Mouse (Mus musculus) kidney, adult 18-20 months (tissue): Measurements from ENCODE around the gene Zfp281.

Source experiments
- DNase-seq: peaks from one replicate; pipeline ENCODE4 v3.0.0; 2021

The Zfp281 gene

DNA sequence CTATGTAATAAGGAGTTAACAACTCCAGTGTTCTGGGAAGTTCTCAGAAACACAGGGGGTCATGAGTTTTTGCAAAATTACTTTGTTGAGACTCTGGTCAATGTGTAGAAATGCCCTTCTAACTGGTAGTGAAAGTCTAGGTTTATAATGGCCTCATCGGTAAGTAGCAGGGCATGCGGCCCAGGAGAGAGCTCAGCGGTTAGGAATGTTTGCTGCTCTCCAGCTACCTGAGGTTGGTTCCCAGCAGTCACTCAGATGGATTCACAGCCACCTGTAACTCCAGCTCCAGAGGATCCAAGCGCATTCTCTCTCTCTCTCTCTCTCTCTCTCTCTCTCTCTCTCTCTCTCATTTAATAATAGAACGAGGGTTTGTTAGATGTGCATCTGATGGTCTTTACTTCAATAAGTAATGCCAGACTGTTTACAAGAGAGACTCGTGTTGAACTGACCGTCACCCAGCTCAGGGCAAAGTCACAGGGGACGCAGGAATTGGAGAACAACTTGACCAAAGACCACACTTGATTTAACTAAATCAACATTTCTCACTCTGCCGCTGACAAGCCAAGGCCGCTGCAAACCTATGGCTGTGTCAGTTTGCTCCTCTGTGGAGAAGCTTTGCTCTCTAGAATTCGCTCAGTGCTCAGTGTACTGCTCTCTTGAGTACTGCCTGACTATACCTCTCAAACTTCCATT is 9.8 kb upstream of the Zfp281 start:
- DNase-seq: no peak

DNA sequence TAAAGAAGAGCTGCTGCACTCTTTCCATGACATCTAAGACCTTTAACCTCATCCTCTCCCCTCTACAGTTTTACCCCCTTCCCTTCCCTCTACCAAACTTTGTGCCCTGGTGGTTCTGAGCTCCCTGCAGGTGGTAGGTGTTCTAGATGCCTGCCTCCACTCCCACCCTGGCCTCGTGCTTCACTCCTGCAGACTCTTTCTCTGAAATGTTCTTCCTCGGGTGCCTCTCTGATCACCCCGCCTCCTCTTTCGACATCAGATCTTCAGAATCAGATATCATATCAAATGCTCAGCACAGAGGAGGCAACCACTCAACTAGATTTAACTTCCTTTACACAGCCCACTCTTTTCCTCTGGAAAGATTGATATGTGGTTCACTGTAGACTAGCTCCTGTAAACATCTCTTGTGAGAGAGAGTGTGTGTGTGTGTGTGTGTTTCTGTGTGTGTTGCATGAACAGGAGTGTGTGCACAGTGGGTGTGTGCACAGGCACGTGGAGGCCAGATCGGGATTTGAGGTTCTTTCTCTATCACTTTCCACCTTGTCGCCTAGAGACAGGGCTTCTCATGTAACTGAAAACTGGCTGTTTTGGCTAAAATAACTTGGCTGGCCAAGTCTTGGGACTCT is 7.4 kb upstream of the Zfp281 start:
- no peak for DNase-seq

DNA sequence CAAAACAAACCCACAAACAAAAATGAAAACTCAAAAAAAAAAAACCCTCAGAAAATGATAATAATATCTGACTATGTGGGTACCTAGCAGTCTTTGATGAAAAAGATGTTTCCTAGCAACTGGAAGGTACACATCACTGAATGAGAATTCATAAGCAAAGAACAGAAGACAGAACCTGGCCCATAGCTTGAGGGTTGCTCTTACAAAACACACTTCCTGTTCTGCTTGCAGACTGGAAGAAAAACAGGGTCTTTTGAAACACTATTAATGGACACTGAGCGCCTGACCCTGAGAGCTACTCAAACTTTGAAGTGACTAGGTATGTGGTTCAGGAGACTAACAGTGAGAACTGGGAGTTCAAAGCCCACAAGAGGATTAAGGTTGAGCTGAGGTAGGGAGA is 6.1 kb upstream of the Zfp281 start:
- DNase-seq: no peak

DNA sequence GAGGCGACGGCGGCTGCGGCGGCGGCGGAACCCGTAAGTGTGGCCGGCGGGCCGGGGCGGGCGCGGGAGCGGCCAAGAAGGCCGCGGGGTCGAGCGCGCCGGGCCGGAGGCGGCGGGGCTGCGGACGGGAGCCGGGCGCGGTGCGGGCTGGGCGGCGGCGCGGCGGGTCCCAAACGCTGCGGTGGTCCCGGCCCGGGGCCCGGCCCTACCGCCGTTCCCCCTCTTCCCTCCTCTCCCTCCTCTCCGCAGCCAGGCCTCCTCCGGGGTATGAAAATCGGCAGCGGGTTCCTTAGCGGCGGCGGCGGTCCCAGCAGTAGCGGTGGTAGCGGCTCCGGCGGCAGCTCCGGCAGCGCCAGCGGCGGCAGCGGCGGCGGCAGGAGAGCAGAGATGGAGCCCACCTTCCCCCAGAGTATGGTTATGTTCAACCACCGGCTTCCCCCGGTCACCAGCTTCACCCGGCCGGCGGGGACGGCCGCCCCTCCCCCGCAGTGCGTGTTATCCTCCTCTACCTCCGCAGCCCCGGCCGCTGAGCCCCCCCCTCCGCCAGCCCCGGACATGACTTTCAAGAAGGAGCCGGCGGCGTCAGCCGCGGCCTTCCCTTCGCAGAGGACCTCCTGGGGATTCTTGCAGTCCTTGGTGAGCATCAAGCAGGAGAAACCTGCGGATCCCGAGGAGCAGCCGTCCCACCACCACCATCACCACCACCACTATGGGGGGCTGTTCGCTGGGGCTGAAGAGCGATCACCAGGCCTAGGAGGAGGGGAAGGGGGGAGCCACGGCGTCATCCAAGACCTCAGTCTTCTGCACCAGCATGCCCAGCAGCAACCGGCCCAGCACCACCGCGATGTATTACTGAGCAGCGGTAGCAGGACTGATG is 556 bp downstream of the Zfp281 start:
- peak; percentile 60 for DNase-seq

DNA sequence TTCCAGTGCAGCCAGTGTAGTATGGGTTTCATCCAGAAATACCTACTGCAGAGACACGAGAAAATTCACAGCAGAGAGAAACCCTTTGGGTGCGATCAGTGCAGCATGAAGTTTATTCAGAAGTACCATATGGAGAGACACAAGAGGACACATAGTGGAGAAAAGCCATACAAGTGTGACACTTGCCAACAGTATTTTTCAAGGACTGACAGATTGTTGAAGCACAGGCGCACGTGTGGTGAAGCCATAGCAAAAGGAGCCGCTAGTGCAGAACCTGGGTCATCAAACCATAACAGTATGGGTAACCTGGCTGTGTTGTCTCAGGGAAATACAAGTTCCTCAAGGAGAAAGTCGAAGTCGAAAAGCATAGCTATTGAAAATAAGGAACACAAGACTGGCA is 1.4 kb downstream of the Zfp281 start:
- no peak for DNase-seq

DNA sequence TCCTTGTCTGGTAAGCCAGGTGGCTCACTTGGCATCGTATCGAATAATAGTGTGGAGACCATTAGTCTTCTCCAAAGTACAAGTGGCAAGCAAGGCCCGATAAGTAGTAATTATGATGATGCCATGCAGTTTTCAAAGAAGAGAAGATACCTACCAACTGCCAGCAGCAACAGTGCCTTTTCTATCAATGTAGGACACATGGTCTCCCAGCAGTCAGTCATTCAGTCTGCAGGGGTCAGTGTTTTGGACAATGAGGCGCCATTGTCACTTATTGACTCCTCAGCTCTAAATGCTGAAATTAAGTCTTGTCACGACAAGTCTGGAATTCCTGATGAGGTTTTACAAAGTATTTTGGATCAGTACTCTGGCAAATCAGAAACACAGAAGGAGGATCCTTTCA is 2.1 kb downstream of the Zfp281 start:
- no peak for DNase-seq

DNA sequence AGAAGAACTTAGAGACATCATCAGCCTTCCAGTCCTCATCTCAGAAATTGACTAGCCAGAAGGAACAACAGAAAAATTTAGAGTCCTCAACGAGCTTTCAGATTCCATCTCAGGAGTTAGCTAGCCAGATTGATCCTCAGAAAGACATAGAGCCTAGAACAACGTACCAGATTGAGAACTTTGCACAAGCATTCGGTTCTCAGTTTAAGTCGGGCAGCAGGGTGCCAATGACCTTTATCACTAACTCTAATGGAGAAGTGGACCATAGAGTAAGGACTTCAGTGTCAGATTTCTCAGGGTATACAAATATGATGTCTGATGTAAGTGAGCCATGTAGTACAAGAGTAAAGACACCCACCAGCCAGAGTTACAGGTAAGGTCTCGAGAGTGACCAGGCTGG is 2.9 kb downstream of the Zfp281 start:
- DNase-seq: no peak

DNA sequence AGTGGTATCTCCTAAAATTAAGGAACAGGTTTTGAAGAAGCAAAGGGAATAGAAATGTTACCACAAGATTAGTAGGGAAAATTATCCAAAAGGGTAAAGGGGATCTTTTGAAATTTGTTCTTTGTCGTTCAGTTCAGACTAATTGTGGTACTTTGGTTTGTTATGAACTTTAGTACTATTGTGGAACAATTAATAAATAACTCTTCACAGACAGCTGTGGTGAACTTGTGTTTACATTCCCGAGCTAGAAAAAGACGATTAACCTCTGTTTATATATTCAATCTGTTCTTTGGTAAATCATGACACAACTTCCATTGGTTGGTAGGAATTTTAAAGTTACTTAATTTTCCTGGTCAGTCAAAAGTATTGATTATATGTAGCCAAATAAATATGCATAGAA is 8.2 kb downstream of the Zfp281 start:
- DNase-seq: no peak

DNA sequence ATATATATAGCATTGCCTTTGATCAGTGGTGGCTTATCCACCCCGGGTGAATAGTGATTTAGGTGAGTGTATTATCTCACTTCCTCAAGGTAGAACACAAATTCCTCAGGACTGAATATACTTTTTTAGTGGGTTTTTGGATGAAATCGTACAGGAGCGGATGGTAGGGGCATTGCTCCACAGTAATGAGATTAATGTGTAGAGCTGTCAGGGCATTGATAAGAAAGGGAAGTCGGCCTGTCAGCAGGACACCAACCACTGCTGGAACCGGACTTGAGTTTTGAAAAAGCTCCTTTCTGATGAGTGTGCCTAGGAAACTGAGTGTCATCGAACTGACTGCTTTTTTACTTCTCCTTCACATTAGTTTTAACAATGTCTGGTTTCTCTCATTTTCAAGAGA is 10.9 kb downstream of the Zfp281 start:
- DNase-seq: no peak

DNA sequence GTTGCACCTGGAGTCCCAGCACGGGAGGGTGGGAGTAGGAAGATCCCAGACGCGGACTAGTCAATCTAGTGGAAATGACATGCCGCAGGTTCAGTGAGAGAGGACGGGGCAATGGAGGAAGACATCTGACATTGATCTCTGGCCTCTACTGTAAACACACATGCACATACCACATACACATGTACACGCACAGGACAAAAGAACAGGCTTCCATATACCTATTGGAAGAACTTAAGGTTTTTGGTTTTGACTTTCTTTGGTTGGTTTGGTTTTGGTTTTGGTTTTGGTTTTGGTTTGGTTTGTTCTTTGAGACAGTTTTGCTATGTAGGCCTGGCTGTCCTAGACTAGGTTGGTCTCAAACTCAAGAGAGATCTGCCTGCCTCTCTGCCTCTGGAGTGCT is 12.2 kb downstream of the Zfp281 start:
- DNase-seq: no peak

DNA sequence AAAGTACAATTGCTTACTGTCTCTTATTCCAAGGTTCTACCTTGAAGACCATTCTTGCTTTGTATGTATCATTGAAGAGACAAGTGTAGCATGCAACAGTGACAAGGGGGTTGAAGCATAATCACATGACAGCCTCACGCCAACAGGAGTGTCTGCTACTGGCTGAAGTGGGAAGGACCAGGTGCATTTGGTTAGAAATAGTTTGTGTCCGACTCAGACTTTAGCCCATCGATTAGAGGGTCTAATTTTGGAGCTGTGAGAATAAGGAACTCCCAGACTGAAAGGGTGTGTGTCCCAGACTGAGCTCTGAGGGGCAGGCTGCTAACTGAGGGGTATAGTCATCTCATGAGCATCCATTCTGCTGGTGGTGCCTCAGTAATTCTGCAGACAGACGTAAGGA is 13.0 kb downstream of the Zfp281 start:
- DNase-seq: no peak

DNA sequence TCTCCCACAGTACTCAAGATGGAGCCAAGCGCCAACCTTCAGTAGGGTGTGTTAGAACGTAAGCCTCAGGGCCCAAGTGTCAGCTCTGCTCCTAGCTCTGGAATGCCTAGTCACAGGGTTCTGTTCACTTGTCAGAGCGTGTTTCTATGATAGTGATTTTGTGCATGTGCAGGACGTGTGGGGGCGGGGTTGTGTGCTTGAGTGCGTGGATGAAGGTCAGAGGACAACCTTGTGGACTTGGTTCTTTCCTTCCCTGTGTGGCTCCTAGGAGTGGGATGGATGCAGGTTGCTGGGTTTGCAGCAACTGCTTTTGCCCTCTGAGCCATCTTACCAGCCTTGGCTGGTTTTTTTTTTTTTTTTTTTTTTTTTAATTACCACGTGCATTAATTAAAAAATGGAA is 13.5 kb downstream of the Zfp281 start:
- peak; percentile 25 for DNase-seq

DNA sequence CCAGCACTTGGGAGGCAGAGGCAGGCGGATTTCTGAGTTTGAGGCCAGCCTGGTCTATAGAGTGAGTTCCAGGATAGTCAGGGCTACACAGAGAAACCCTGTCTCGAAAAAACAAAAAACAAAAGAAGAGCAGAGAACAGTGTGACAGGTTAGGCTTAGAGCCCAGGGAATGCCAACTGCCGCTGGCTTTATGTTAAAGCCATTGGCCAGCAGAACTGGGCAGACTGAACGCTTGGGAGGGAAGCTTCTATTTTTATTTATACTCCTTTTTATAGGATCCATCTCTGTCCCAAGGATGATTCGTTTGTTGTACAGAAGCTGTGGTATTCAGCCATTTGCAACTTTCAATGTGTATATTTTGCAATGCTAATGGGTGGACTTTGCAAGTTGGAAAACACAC is 14.0 kb downstream of the Zfp281 start:
- DNase-seq: no peak

DNA sequence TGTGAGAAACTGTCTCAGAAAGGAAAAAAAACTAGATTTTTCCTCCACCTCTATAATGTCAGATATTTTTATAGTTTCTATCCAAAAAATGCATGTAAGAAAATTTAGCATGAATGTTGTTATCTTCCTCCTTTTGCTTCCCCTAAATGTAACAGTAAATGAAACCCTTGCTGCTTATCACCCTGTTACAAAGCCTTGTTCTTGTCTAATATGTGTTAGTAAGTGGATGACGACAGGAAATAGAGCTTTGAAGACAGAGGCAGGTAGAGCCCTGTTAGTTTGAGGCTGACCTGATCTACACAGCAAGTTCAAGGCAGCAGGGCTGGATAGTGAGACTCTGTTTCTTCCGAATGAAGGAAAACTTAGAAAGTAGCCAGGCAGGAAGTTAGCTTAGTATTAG is 14.5 kb downstream of the Zfp281 start:
- DNase-seq: no peak

DNA sequence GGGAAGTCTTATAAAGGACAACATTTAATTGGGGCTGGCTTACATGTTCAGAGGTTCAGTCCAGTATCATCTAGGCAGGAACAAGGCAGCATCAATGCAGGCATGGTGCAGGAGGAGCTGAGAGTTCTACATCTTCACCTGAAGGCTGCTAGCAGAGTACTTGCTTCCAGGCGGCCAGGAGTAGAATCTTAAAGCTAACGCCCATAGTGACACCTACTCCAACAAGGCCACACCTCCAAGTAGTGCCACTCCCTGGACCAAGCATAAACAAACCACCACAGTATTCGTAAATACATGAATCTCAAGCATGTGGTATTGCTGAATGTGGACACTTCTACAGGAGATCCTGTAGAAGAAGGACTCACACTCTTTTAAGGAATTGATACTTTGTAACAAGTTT is 18.0 kb downstream of the Zfp281 start:
- DNase-seq: no peak

DNA sequence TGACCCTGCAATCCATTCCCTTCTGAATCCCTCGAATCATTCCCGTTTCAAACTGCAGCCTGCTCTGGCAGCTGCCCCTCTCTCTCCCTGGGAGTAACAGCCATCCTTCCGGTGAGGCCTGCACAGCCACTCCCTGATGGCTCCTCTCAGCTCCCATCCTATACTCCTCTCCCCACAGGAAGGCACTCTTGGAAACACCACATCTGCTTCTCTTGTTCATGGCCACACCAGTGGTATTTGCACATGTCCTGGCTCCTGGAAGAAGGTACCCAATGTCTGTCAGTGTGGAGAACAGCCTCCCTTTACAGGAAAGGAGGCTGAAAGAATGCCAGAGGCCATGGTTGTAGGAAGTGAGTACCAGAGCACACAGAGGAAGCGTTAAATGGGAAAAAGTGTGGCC is 19.8 kb downstream of the Zfp281 start:
- no peak for DNase-seq

DNA sequence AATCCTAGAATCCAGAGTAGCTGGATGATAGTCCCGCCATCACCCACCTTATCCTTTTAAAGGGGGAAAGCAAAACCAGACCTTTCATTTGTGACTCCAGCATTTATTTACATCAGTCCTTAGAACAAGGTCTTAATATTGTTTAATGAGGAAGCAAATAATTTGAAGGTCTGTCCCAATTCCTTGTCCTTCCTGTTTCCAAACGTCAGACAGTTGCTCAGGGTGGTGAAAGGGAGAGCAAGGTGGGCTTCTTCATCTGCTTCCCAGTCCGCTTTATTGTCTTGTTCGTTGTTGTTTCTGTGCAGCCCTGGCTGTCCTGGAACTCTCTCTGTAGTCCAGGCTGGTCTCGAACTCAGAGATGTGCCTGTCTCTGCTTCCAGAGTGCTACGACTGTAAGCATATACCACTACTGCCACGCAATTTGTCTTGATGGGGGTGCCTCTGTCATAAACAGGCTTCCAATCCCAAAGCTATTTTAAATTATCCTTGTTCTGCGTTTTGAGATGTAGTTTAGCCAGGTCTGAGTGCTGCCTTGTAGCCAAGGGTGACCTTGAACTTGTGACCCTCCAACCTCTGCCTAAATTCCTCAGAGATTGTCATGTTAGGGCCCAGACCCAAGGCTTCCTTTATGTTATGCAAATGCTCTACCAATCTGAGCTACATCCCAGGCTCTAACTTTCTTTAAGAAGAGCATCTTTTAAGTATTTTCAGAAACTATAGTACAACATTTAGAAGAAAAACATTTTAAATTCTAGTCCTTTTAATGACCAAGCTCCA is 21.3 kb downstream of the Zfp281 start:
- no peak for DNase-seq

DNA sequence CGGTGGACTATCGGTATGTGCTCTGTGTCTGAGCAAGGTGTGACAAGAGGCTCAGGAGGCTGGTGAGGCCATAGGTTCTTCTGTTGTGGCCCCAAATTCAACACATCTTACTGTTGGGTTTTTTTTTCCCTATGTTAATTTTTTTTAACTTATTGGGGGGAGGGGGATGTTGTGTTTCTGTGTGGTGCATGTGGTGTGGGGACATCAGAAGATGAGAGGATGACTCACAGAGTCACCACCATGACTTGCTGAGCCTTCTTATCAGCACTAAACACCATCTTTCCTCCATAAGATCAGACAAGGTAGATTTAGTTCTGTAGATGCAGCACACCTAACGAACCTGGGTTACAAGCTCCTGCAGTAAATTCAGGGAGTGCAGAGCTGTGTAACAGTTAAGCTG is 27.4 kb downstream of the Zfp281 start:
- no peak for DNase-seq

DNA sequence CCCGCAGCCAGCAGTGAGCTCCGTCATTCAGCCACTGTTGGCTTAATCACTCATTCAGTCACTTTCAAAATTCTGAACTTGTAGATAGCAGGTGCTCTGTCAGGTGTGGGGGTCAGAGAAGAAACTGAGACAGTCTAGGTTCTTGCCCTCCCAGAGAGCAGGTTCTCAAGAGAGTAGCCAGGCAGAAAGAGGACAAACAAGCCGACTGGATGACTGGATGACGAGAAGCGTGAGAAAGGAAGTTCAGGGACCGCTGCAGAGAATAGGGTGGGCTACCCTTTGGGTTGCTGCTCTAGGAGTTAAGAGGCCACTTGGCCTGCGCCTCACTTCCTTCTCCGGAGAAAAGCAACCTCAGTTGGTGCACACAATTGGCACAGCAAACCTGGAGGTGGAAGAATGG is 28.8 kb downstream of the Zfp281 start:
- DNase-seq: no peak

DNA sequence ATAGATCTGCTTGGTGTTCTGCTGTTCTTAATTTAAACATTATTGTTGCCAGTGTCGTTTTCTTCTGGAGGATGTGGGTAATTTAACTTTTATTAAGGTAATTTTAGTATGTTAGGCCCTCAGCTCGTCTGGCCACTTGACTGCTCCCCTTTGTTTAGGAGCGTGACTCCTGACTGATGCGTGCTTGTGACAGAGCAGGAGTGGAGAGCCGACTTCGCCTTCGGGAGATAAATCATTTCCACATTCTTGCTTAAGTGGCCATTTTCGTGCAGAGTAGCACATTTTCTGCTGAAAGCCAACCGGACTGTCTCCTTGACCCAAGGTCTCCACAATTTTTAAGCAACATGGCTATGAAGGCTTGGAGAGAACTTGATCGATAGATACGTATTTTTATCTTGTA is 29.7 kb downstream of the Zfp281 start:
- no peak for DNase-seq

DNA sequence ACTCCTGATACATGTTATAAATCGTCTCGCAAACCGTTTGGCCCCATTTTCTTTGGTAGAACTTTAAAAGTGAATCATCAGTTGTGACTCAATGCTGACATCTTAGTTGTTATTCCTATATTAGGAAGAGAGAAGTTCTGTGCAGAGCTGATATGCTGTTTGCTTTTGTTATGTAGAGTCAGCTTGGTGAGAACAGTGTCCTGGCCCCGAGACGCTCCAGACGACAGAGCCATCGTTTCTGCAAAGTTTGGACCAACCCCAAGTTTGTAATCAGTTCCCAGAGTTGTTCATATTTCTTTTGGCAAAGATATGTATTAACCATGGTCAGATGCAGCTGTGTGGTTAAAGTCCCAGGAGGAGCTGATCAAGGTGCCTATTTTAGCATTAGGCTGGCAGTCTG is 31.9 kb downstream of the Zfp281 start:
- no peak for DNase-seq

DNA sequence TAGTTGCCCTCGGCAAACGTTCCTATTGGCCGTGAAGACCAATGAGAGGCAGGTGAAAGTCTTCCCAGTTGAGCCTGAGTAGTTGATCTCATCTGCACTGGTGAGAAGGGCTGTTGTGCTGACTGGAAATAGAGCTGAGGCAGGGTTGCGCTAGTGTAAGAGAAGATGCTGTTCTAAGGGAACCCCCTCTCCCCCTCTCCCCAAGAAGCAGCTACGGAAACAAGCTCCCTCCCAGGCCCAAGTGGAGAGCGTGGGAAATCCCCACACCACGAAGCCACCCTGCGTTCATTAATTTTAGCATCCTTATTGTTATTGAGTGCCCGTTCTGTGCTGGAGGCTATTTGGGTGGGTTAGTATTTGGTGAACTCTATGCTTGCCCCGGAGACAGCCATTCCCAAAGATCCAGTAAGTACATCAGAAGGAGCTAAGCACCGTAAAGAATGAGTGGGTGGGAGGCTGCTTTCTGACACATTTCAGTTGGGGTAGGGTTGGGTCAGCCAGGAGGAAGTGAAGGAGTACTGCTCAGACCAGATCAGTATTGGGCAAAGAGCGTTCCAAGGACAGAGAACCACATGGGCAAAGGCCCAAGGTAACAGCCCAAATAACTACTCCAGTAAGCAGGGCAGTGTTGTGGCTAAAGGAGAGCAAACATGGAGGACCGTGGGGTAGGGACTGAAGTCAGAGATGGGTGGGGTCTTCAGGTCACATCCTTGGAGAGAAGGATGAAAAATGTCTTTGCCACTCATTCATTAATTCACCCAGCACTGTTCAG is 33.9 kb downstream of the Zfp281 start:
- DNase-seq: no peak

DNA sequence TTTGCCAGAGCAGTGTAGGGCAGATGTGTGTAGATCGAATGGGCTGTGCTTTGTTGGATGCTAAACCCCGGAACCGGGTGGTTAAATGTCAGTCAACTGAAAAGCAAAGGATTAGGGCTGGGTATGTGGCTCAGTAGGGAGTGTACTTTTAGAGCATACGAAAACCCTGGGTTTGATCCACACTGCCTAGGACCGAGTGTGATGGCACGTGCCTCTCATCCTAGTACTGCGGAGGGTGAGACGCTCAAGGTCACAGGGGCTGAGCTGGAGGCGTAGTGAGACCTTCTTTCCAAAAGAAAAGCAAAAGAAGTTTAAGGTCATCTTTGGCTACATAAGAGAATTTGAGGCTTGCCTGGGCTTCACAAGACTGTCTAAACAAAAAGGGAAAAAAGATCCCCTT is 34.6 kb downstream of the Zfp281 start:
- DNase-seq: no peak
